Mouse (Mus musculus): ENCODE results near the gene 1700018F24Rik. TPM values are rescaled to one million over a fixed set of nuclear protein-coding genes. Genes with fewer than 3 reads are reported as not detected.

The 1700018F24Rik gene
- polyA plus RNA-seq, 1 experiment from 2014 or later, result not detected

DNA sequence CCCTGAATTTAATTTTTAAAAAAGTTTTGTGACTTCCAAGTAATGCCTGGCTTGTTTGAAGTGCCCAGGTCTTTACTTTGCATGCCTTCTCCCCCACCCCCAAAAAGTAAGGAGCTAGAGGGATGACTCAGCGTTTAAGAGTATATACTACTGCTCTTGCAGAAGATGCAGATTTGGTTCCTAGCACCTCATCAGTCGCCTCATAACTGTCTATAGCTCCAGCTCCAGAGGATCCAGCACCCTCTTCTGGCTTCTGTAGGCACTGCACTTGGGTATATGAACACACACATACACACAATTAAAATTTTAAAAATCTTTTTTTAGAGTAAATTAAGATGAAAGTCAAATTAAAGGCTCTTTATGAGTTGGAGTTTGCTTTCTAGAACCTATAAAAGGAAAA lies 45.4 kb downstream of the 1700018F24Rik start:
- 93% methylated on average over 2 of the region's 2 CpGs for WGBS (ENCODE audit: insufficient replicate concordance)
- Histone ChIP-seq H3K36me3 (ENCODE audit: control insufficient read depth, insufficient read depth, low read length) (peaks cover 21% of the 10 kb centered on the region), H3K27me3 (ENCODE audit: control insufficient read depth, insufficient read depth, low read length) (no peaks in the 10 kb centered on the region), H3K4me3 (ENCODE audit: low read depth, low read length) (no peak overlapping the region), H3K9me3 (replicated peaks; ENCODE audit: control insufficient read depth, low read length) (no peaks in the 10 kb centered on the region), H3K4me2 (no peak overlapping the region), H3K9ac (ENCODE audit: low read depth, low read length) (no peak overlapping the region), H3K4me1 (ENCODE audit: control insufficient read depth, insufficient read depth, low read length) (peaks cover 4% of the 10 kb centered on the region; the same call in 1 of the 2 replicates), H3K27ac (ENCODE audit: low read depth, low read length) (no peak overlapping the region)
- ATAC-seq (replicated peaks; ENCODE audit: insufficient number of reproducible peaks, low FRiP score, low TSS enrichment), result no peak

DNA sequence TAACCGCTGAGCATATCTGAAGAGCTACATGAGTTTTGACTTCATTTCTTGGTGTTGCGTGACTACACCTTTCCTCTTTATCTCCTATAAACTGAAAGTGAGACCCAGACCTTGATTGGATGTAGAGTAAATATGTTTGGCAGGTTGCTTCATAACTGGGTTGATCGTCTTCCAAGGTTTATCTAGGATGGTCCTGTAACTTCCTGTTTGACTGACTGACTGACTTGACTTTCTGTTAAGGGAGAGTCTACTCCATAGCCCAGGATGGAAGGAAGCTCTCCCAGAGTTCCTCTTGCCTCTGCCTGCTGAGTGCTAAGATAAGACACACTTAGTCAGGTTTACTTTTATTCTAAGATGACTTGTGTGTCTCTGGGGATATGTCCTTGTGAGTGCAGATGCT lies 47.1 kb downstream of the 1700018F24Rik start:
- WGBS (ENCODE audit: insufficient replicate concordance), result 85% methylated on average over 3 of the region's 3 CpGs
- no peak overlapping the region for H3K27ac ChIP-seq (ENCODE audit: low read depth, low read length)
- H3K36me3 ChIP-seq (ENCODE audit: control insufficient read depth, insufficient read depth, low read length), result peaks cover 25% of the 10 kb centered on the region

More for the DNA sequence above, 47.1 kb downstream of the 1700018F24Rik start:
- Histone ChIP-seq H3K4me3 (ENCODE audit: low read depth, low read length) (no peak overlapping the region), H3K27me3 (ENCODE audit: control insufficient read depth, insufficient read depth, low read length) (no peaks in the 10 kb centered on the region), H3K4me2 (no peak overlapping the region), H3K4me1 (ENCODE audit: control insufficient read depth, insufficient read depth, low read length) (no peaks in the 10 kb centered on the region; the same call in 1 of the 2 replicates), H3K9me3 (replicated peaks; ENCODE audit: control insufficient read depth, low read length) (no peaks in the 10 kb centered on the region), H3K9ac (ENCODE audit: low read depth, low read length) (no peak overlapping the region)
- no peak for ATAC-seq (replicated peaks; ENCODE audit: insufficient number of reproducible peaks, low FRiP score, low TSS enrichment)

Other genes with a start within 250 kb of the 1700018F24Rik start
- 14.3 and 15.7 TPM in 2 replicates for gene Smurf1, start 77.1 kb upstream of the 1700018F24Rik start, polyA plus RNA-seq (2014; fragmentation: Nextera tagmentation; extraction: Ambion mirVana)
- not detected in 2 replicates for gene Gm4871, start 10.2 kb upstream of the 1700018F24Rik start, polyA plus RNA-seq (2014; fragmentation: Nextera tagmentation; extraction: Ambion mirVana)
- gene Arpc1a, start 40.8 kb downstream of the 1700018F24Rik start, polyA plus RNA-seq (2014; fragmentation: Nextera tagmentation; extraction: Ambion mirVana), result 112 and 115 TPM in 2 replicates
- not detected in 2 replicates for gene Kpna7, start 41.0 kb downstream of the 1700018F24Rik start, polyA plus RNA-seq (2014; fragmentation: Nextera tagmentation; extraction: Ambion mirVana)
- gene Arpc1b, start 71.2 kb downstream of the 1700018F24Rik start, polyA plus RNA-seq (2014; fragmentation: Nextera tagmentation; extraction: Ambion mirVana), result 95.4 and 127 TPM in 2 replicates
- gene Pdap1, start 97.2 kb downstream of the 1700018F24Rik start, polyA plus RNA-seq (2014; fragmentation: Nextera tagmentation; extraction: Ambion mirVana), result 76.5 and 92.4 TPM in 2 replicates
- gene Bud31, start 97.4 kb downstream of the 1700018F24Rik start, polyA plus RNA-seq (2014; fragmentation: Nextera tagmentation; extraction: Ambion mirVana), result 172 and 179 TPM in 2 replicates
- gene Ptcd1, start 124.1 kb downstream of the 1700018F24Rik start, polyA plus RNA-seq (2014; fragmentation: Nextera tagmentation; extraction: Ambion mirVana), result 7.4 and 10.7 TPM in 2 replicates
- gene Cpsf4, start 124.2 kb downstream of the 1700018F24Rik start, polyA plus RNA-seq (2014; fragmentation: Nextera tagmentation; extraction: Ambion mirVana), result 15.1 and 17.2 TPM in 2 replicates
- gene Atp5j2, start 149.1 kb downstream of the 1700018F24Rik start, polyA plus RNA-seq (2014; fragmentation: Nextera tagmentation; extraction: Ambion mirVana), result 928 and 936 TPM in 2 replicates
- 6.5 and 7.4 TPM in 2 replicates for gene Zkscan14, start 158.9 kb downstream of the 1700018F24Rik start, polyA plus RNA-seq (2014; fragmentation: Nextera tagmentation; extraction: Ambion mirVana)
- gene Zkscan5, start 161.6 kb downstream of the 1700018F24Rik start, polyA plus RNA-seq (2014; fragmentation: Nextera tagmentation; extraction: Ambion mirVana), result 9.0 and 10.9 TPM in 2 replicates
- 33.2 and 34.1 TPM in 2 replicates for gene Zfp655, start 188.7 kb downstream of the 1700018F24Rik start, polyA plus RNA-seq (2014; fragmentation: Nextera tagmentation; extraction: Ambion mirVana)
- gene Zscan25, start 237.5 kb downstream of the 1700018F24Rik start, polyA plus RNA-seq (2014; fragmentation: Nextera tagmentation; extraction: Ambion mirVana), result 0.23 and 0.94 TPM in 2 replicates